Mouse (Mus musculus) lung, adult 2 months (tissue): Measurements from ENCODE around the gene Celf5. TPM values are rescaled to one million over a fixed set of nuclear protein-coding genes. Genes with fewer than 3 reads are reported as not detected.

Experiments used
- DNase-seq: peaks from one replicate; pipeline ENCODE4 v3.0.0; 2022
- H3K4me1 ChIP-seq: fragments of 200-500 bp; 2 replicates; pipeline ENCODE4 v1.6.1; 2011; ENCODE audit warnings: low read length; ENCODE audit not compliant: control insufficient read depth, insufficient read depth
- H3K4me3 ChIP-seq: fragments of 200-500 bp; replicated peaks from 2 replicates; pipeline ENCODE3; 2011; ENCODE audit warnings: low read depth, mild to moderate bottlenecking, control low read depth, low read length; ENCODE audit errors: extremely low read depth
- CTCF ChIP-seq: fragments of 200-500 bp; IDR thresholded peaks from 2 replicates; pipeline ENCODE4 v1.5.1; 2011; ENCODE audit warnings: mild to moderate bottlenecking, low read length, control low read depth; ENCODE audit not compliant: insufficient read depth
- POLR2A ChIP-seq: fragments of 200-500 bp; IDR thresholded peaks from 2 replicates; pipeline ENCODE4 v1.6.1; 2011; ENCODE audit warnings: low read depth, mild to moderate bottlenecking, control low read depth, low read length, borderline replicate concordance; ENCODE audit errors: extremely low read depth
- WGBS: fragments of 180-500 bp; shearing (Covaris S2); methylation state at CpG from one replicate; pipeline ENCODE4 v1.1.7; 2018; 5-methylcytosine and 5-hydroxymethylcytosine counted together
- polyA plus RNA-seq: library from polyadenylated mRNA; depleted of rRNA; stranded (reverse); fragments of >200 nt; gene quantifications from 2 replicates; pipeline ENCODE4 v1.2.3, GENCODE M21; 2012

The Celf5 gene
- polyA plus RNA-seq, 1 experiment: 0.92 TPM

- no peak overlapping the region for H3K4me3 ChIP-seq
Observed at GRCm38 (mm10) chr10:81493601-81494220, 11.2 kb upstream of the Celf5 start.

GRCm38 (mm10) chr10:81492606-81493240 lies 10.2 kb upstream of the Celf5 start:
- Histone ChIP-seq H3K4me3 (no peak overlapping the region), H3K4me1 (peaks cover 10% of the 10 kb centered on the region)
- no peak for DNase-seq
- no peak for TF ChIP-seq POLR2A
- TF ChIP-seq CTCF: no peak
- WGBS: 90% methylated on average over 11 of the region's 11 CpGs

More at GRCm38 (mm10) chr10:81493601-81494220, 11.2 kb upstream of the Celf5 start:
- H3K4me1 ChIP-seq: peaks cover 10% of the 10 kb centered on the region
- DNase-seq: no peak
- TF ChIP-seq POLR2A (no peak), CTCF (peak; percentile 42; the same call in 1 of the 2 replicates)
- 75% methylated on average over 8 of the region's 8 CpGs for WGBS

GRCm38 (mm10) chr10:81491018-81491417 lies 8.5 kb upstream of the Celf5 start:
- DNase-seq: no peak
- Histone ChIP-seq H3K4me1 (peaks cover 10% of the 10 kb centered on the region), H3K4me3 (no peak overlapping the region)
- TF ChIP-seq POLR2A (no peak), CTCF (no peak)
- 90% methylated on average over 9 of the region's 9 CpGs for WGBS

- 85% methylated on average over 14 of the region's 14 CpGs for WGBS
Observed at GRCm38 (mm10) chr10:81489941-81490340, 7.4 kb upstream of the Celf5 start.

GRCm38 (mm10) chr10:81488081-81488480 lies 5.6 kb upstream of the Celf5 start:
- Histone ChIP-seq H3K4me1 (no peaks in the 10 kb centered on the region), H3K4me3 (no peak overlapping the region)
- DNase-seq: no peak
- TF ChIP-seq POLR2A: no peak
- no peak for TF ChIP-seq CTCF
- 69% methylated on average over 11 of the region's 11 CpGs for WGBS

More at GRCm38 (mm10) chr10:81489941-81490340, 7.4 kb upstream of the Celf5 start:
- no peak for DNase-seq
- TF ChIP-seq CTCF (no peak), POLR2A (no peak)
- H3K4me3 ChIP-seq: no peak overlapping the region
- peaks cover 5% of the 10 kb centered on the region; the same call in 1 of the 2 replicates for H3K4me1 ChIP-seq

- DNase-seq: no peak
- Histone ChIP-seq H3K4me3 (no peak overlapping the region), H3K4me1 (peaks cover 8% of the 10 kb centered on the region; the same call in 1 of the 2 replicates)
- 87% methylated on average over 10 of the region's 10 CpGs for WGBS
- TF ChIP-seq CTCF (no peak), POLR2A (no peak)
Observed at GRCm38 (mm10) chr10:81486496-81486895, 4.0 kb upstream of the Celf5 start.

- TF ChIP-seq POLR2A (no peak), CTCF (no peak)
- no peak overlapping the region for H3K4me3 ChIP-seq
- peaks cover 8% of the 10 kb centered on the region; the same call in 1 of the 2 replicates for H3K4me1 ChIP-seq
- WGBS: 66% methylated on average over 7 of the region's 7 CpGs
- DNase-seq: no peak
Observed at GRCm38 (mm10) chr10:81485479-81486018, 3.0 kb upstream of the Celf5 start.

- TF ChIP-seq CTCF: peak; percentile 12; the same call in 1 of the 2 replicates
- TF ChIP-seq POLR2A: no peak
- WGBS: 8% methylated on average over 2 of the region's 2 CpGs
- no peak overlapping the region for H3K4me3 ChIP-seq
- no peak for DNase-seq
- H3K4me1 ChIP-seq: peaks cover 8% of the 10 kb centered on the region; the same call in 1 of the 2 replicates
Observed at GRCm38 (mm10) chr10:81485060-81485449, 2.5 kb upstream of the Celf5 start.

- WGBS: 66% methylated on average over 6 of the region's 6 CpGs
- no peak for DNase-seq
- TF ChIP-seq POLR2A: peak; percentile 16; the same call in 1 of the 2 replicates
- no peak for TF ChIP-seq CTCF
- Histone ChIP-seq H3K4me3 (no peak overlapping the region), H3K4me1 (peaks cover 8% of the 10 kb centered on the region; the same call in 1 of the 2 replicates)
Observed at GRCm38 (mm10) chr10:81484441-81485059, 2.0 kb upstream of the Celf5 start.
